ENCODE assay signal across 8 mouse cellular contexts in the genomic region with DNA sequence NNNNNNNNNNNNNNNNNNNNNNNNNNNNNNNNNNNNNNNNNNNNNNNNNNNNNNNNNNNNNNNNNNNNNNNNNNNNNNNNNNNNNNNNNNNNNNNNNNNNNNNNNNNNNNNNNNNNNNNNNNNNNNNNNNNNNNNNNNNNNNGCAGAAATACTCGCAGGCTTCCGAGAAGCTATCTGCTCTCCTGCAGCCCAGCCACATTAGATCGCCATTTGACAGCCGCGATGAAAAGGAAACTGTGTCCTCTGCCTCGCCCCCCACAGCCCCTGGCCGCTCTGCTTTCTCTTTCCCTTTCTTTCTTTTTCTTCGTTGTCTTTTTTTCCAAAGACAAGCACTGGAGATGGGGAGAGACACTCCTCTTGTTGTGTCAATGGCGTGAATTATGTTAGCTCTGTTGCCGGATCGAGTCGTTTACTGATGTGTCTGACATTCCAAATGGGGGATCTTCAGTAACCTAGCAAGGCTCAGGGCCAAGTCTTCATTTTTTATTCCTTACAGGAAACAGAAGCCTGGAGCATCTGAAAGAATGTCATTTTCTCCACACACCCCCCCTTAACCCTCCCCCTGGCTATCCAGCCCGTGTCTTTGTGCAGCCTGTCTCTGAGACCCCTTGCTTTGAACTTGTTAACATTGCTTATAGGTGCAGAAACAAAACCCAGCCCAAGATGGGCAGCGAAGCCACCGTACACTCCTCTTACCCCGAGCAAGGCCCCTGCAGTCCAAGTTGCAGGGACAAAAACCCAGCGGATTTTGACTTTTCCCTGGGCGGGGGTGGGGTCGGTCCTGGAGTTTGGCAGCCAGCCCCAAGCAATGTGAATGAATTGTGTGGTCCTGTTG.
DNase-seq lines count a peak whose midpoint lies in the region; ATAC-seq and TF ChIP-seq lines count a peak whose summit lies in the region.

No protein-coding gene starts in this region.

- no peak overlapping the region for H3K27ac ChIP-seq in heart, adult 2 months
- no peak overlapping the region for H3K27ac ChIP-seq in liver, embryonic 12.5 days
- H3K27ac ChIP-seq in stomach, embryonic 16.5 days (ENCODE audit: low read length): no peak overlapping the region

- no peaks in the 10 kb centered on the region for H3K4me1 ChIP-seq in heart, adult 2 months (ENCODE audit: control insufficient read depth, insufficient read depth, low read length)
- H3K4me1 ChIP-seq in liver, embryonic 12.5 days: no peaks in the 10 kb centered on the region
- peaks cover 11% of the 10 kb centered on the region for H3K4me1 ChIP-seq in stomach, embryonic 16.5 days (ENCODE audit: control insufficient read depth, insufficient read depth, low read length)

- no peak for TF ChIP-seq EP300 in heart, adult 2 months (IDR thresholded peaks at IDR 0.05; ENCODE audit: insufficient read depth, low read depth, low read length)

- no peak for ATAC-seq in liver, embryonic 12.5 days
- ATAC-seq in stomach, embryonic 16.5 days (ENCODE audit: insufficient read depth, low FRiP score): no peak

- H3K79me2 ChIP-seq in heart, adult 2 months (replicated peaks; ENCODE audit: control insufficient read depth, insufficient read depth, low read length): no peaks in the 10 kb centered on the region

- H3K4me2 ChIP-seq in liver, embryonic 12.5 days: peak overlapping the region; percentile 52
- peak overlapping the region; percentile 59 for H3K4me2 ChIP-seq in stomach, embryonic 16.5 days (ENCODE audit: low read depth, low read length)

- H3K36me3 ChIP-seq in heart, adult 2 months (ENCODE audit: control insufficient read depth, insufficient read depth, low read length): no peaks in the 10 kb centered on the region
- H3K36me3 ChIP-seq in liver, embryonic 12.5 days: no peaks in the 10 kb centered on the region
- H3K36me3 ChIP-seq in stomach, embryonic 16.5 days (ENCODE audit: control insufficient read depth, insufficient read depth, low read length): no peaks in the 10 kb centered on the region

- 5% methylated on average over 19 of the region's 19 CpGs for WGBS in heart, adult 2 months
- 18% methylated on average over 19 of the region's 19 CpGs for WGBS in liver, embryonic 12.5 days (ENCODE audit: insufficient replicate concordance)
- 3% methylated on average over 19 of the region's 19 CpGs for WGBS in stomach, embryonic 16.5 days

- peak overlapping the region; percentile 24; the same call in 1 of the 2 replicates for H3K4me3 ChIP-seq in heart, adult 2 months
- H3K4me3 ChIP-seq in liver, embryonic 12.5 days: peak overlapping the region; percentile 33
- H3K4me3 ChIP-seq in stomach, embryonic 16.5 days (replicated peaks; ENCODE audit: low read length): peak overlapping the region; percentile 47

- H3K27me3 ChIP-seq in heart, adult 2 months (ENCODE audit: control insufficient read depth, insufficient read depth, low read length): no peaks in the 10 kb centered on the region
- H3K27me3 ChIP-seq in liver, embryonic 12.5 days (replicated peaks): peaks cover 7% of the 10 kb centered on the region; the same call in 1 of the 2 replicates
- H3K27me3 ChIP-seq in stomach, embryonic 16.5 days (ENCODE audit: control insufficient read depth, insufficient read depth, low read length): no peaks in the 10 kb centered on the region

- intact Hi-C loops in heart, adult 2 months (cut with DNase I): no loop called here

- TF ChIP-seq CTCF in heart, adult 2 months (IDR thresholded peaks at IDR 0.05): no peak

- TF ChIP-seq POLR2A in heart, adult 2 months (IDR thresholded peaks at IDR 0.05; ENCODE audit: insufficient read depth, low read depth, low read length): no peak

- DNase-seq in heart, adult 2 months: no peak
- DNase-seq in heart, postnatal 4 days: no peak
- DNase-seq in right cerebral cortex, postnatal 14 days: peak; percentile 6
- DNase-seq in right cerebral cortex, adult 18-20 months: no peak
- DNase-seq in ovary, postnatal 14 days (ENCODE audit: low spot score): no peak
- no peak for DNase-seq in cerebellum, adult 11 months

- H3K9ac ChIP-seq in heart, adult 2 months (ENCODE audit: low read depth, low read length): no peak overlapping the region
- H3K9ac ChIP-seq in liver, embryonic 12.5 days: no peak overlapping the region
- H3K9ac ChIP-seq in stomach, embryonic 16.5 days (ENCODE audit: low read length): peak overlapping the region; percentile 54

- H3K9me3 ChIP-seq in liver, embryonic 12.5 days (replicated peaks): no peaks in the 10 kb centered on the region
- H3K9me3 ChIP-seq in stomach, embryonic 16.5 days (replicated peaks; ENCODE audit: control insufficient read depth, low read length): no peaks in the 10 kb centered on the region
